Mouse (Mus musculus) brain, adult 2 months (tissue): ENCODE measurements at regions not wholly inside any gene's neighbourhood (a gene's known extent, or its start where the extent isn't known, plus 50 kb on each side); places are given as distances from the start of the nearest gene placed in this dataset.
"Not testable (repeated sequence)": the region's sequence is repeated elsewhere in the genome, so short reads cannot be mapped to it uniquely, and the experiment has no call there.

ENCODE experiments used
- DNase-seq: peaks from one replicate; pipeline ENCODE4 v3.0.0; 2011; ENCODE audit warnings: low read depth, low spot score

DNA sequence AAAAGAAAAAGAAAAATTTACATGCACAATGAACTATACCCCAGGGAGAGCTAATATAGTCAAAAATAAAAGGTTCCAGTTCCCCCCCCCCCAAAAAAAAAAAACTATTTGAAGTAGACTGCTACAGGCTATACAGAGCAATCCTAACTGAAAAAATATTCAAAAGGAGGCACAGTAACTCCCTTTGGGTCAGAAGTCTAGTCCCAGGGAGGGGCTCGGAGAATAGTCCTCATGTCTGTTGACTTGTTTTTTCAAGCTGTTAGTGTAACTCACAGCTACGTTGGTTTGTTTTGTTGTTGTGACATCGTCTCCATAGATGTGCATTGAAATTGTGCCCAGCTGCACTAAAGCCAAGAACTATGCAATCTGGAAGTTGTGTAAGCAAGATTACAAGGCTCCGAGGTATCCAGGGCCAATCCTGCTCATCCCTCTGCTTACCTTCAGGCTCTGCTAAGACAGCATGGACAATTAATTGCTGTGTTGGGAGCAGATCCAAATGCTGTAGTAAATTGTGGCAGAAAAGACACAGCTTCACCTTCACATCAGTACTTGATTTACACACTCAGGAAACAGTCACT lies 137.2 kb upstream of the Pnpt1 start:
- no peak for DNase-seq

DNA sequence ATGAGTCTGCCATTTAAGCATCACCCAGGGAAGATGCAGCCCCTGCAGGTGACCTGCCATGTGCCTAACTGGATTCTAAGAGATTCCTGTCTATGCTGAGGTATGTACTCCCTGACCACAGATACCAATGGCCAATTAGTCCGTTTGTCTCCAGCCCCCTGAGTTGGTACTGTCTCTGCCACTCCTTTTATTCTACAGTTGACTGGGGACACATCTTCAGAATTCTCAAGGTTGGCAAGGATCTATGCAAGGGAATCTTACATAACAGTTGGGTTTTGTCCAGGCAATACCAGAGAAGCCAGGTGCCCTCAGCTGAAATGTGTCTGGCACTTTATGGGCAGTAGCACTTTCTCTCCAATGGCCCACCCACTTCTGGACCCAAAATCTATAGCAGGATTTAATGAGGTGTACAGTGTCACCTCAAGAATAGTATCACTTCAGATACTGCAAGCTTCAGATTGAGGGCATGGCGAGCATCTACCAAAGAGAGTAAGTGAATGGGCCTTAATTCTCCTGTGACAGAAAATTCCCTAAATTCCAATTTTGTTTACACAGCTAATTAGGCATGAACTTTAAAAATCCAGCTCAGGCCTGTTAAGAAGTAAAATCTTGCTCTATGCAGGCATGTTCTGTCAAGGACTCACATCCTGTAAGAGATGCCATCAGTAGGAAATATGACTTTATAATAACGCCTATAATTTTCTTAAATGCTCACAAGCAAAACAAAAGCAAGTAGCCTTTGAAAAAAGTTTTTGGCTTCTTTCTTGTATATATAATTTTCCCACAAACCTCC lies 132.0 kb upstream of the Pnpt1 start:
- no peak for DNase-seq

DNA sequence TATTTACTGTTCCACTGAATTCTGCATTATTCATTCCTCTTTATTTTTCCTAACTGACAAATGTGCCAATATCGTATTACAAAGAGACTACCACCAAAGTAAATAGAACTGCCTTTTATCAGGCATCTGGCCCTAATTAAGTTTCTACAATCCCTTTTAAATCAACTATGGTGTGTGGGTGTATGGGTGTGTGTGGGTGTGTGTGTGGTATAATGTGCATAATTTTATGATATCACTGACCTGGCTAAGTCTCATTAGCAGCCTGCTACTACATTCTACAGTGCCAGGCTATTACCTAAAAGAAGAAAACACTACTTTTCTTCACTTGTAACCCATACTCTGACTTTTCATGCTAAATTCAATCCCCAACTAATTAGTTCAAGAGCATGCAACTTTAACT lies 131.3 kb upstream of the Pnpt1 start:
- no peak for DNase-seq

- no peak for DNase-seq
Observed at GRCm38 (mm10) chr11:28999620-29000019, 130.9 kb upstream of the Pnpt1 start.

DNA sequence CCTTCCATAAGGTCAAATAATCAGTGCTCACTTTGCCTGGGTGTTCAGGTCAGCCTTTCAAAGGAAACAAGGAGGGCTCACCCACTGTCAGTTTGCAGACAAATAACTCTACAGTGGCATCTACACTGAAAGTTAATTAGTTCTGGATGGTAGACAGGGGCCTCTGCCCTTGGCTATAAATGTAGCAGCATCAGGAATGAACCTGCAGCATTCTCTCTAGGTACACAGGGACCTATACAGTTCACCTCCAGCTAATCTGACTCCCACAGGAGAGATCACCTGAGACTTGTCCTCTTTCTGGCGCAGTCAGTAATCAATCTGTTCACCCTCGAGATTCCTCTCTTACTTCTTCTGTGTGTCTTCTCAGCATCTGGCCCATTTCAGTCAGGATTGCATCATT lies 130.3 kb upstream of the Pnpt1 start:
- DNase-seq: no peak

DNA sequence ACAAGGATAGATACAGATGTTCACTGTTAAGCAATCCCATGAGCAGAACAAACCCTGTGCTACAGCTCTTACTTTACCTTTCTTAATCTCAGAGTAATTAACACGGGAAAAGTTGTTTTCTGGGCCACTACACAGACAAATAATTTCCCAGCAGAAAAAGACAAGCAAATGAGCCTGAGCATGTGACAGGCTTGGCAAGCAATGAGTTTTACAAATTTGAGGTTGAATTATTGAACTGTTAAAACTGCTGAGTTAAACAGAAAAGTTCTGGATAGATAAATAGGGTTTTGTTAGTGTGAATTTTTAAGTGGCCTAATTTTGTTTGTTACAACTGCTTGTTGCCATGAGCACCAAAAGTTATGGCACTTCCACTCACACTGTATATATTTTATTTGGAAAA lies 113.1 kb upstream of the Pnpt1 start:
- DNase-seq: peak; percentile 3

GRCm38 (mm10) chr11:29040817-29041216 lies 89.7 kb upstream of the Pnpt1 start:
- DNase-seq: peak; percentile 23

DNA sequence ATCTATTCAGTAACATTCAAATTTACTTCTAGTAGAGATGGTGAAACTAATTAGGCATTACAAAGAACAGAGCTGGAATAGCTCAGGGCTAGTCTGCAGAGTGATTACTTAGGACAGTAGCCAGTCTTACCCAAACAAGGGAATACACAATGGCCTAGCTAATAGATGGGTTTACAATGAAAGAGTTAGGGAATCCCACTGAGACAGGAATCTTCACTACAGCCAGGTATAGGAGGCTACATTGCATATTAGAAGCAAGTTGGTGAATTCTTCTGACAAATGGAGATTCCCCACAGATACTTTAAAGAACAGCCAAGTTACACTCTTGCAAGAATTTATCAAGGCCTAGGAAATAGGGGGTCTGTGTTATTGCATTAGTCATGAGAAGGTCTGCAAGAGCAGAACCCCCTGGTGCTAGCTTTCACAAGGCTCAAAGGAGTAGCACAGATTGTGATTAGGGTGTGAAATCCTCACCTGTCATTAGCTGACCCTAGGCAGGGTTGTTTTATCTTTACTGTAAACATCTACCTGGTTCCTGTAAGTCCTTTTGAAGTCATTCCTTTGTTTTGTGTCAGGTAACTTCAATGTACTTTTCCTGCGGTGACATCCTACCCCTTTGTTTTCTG lies 82.4 kb upstream of the Pnpt1 start:
- DNase-seq: not testable (repeated sequence)

- peak; percentile 16 for DNase-seq
Observed at GRCm38 (mm10) chr11:29052625-29053024, 77.9 kb upstream of the Pnpt1 start.

- DNase-seq: not testable (repeated sequence)
Observed at GRCm38 (mm10) chr11:29069586-29069985, 61.0 kb upstream of the Pnpt1 start.

DNA sequence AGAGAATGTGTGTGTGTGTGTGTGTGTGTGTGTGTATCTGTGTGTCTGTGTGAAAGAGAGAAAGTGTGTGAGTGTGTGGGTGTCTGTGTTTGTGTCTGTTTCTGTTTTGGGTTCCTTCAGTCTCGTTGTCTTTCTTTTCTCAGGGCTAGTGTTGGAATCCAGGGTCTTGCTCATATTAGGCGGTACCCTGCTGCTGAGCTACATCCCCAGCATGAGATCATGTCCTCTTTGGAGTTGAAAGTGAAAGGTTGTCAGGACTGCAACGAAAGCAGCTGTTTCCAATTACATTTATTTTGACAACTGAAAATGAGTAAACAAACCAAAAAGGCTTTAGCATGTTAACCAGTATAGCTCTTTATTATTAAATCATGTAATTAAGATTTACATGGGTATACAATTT lies 58.3 kb upstream of the Pnpt1 start:
- DNase-seq: peak; percentile 4
